Comparison of ENCODE assay signal across 8 mouse cellular contexts in genomic region chr7:100227896-100228525, GRCm38 (mm10). TPM values are rescaled to one million over a fixed set of nuclear protein-coding genes. Genes with fewer than 3 reads are reported as not detected.
DNase-seq lines count a peak whose midpoint lies in the region; ATAC-seq lines count a peak whose summit lies in the region.

No protein-coding gene starts in this region.

- under 1% methylated on average over 23 of the region's 23 CpGs for WGBS in embryonic facial prominence, embryonic 13.5 days

- peak overlapping the region; percentile 70 for H3K4me3 ChIP-seq in embryonic facial prominence, embryonic 13.5 days

- peak; percentile 52 for DNase-seq in cerebellum, adult 8-10 months
- no peak for DNase-seq in cerebellum, adult 9-10 months
- peak; percentile 17 for DNase-seq in right cerebral cortex, adult 18-20 months
- no peak for DNase-seq in right cerebral cortex, postnatal 36 days (ENCODE audit: low spot score in 2 of 2)
- peak; percentile 26 to 28 for DNase-seq in spleen, postnatal 14 days (ENCODE audit: low spot score in 2 of 2)

- H3K27ac ChIP-seq in embryonic facial prominence, embryonic 13.5 days = peak overlapping the region; percentile 90

- peak; percentile 33; the same call in 1 of the 2 replicates for ATAC-seq in embryonic facial prominence, embryonic 13.5 days (ENCODE audit: insufficient number of reproducible peaks, insufficient read depth, low FRiP score, low TSS enrichment, low read depth)
- ATAC-seq in inflammation-experienced regulatory T-cells, adult 6 months = peak; percentile 22
- ATAC-seq in megakaryocyte, adult 5-6 weeks (ENCODE audit: poor library complexity, severe bottlenecking) = peak; percentile 29

- peak overlapping the region; percentile 83 for H3K9ac ChIP-seq in embryonic facial prominence, embryonic 13.5 days

- H3K36me3 ChIP-seq in embryonic facial prominence, embryonic 13.5 days = no peaks in the 10 kb centered on the region

- peaks cover 12% of the 10 kb centered on the region; the same call in 1 of the 2 replicates for H3K4me1 ChIP-seq in embryonic facial prominence, embryonic 13.5 days

- no peaks in the 10 kb centered on the region for H3K9me3 ChIP-seq in embryonic facial prominence, embryonic 13.5 days

- no peaks in the 10 kb centered on the region for H3K27me3 ChIP-seq in embryonic facial prominence, embryonic 13.5 days

- H3K4me2 ChIP-seq in embryonic facial prominence, embryonic 13.5 days = peak overlapping the region; percentile 98

RNA-seq across cellular contexts. Expression of gene Pgm2l1, which starts 0.8 kb away (rescaled TPM):
- polyA plus RNA-seq in embryonic facial prominence, embryonic 13.5 days (2015; fragmentation: Nextera tagmentation; extraction: Ambion mirVana) = 6.8 and 8.2 TPM in 2 replicates
- 1 to 10 TPM; 4.4 to 5.8 (median 4.8) TPM for polyA plus RNA-seq in inflammation-experienced regulatory T-cells, adult 6 months (2017; shearing (Covaris generic))
- 9.8 and 11.9 TPM in 2 replicates for total RNA-seq in megakaryocyte, adult 5-6 weeks (2015)
- 7.7 and 9.6 TPM in 2 replicates for total RNA-seq in megakaryocyte, adult 5-6 weeks (2017)

RNA-seq across cellular contexts. Expression of gene Kcne3, which starts 51.7 kb away (rescaled TPM):
- polyA plus RNA-seq in embryonic facial prominence, embryonic 13.5 days (2015; fragmentation: Nextera tagmentation; extraction: Ambion mirVana) = 16.2 and 19.7 TPM in 2 replicates
- not detected for polyA plus RNA-seq in inflammation-experienced regulatory T-cells, adult 6 months (2017; shearing (Covaris generic))
- 18.0 and 21.1 TPM in 2 replicates for total RNA-seq in megakaryocyte, adult 5-6 weeks (2015)
- 12.0 and 19.5 TPM in 2 replicates for total RNA-seq in megakaryocyte, adult 5-6 weeks (2017)

RNA-seq across cellular contexts. Expression of gene P4ha3, which starts 57.3 kb away (rescaled TPM):
- 23.6 and 32.6 TPM in 2 replicates for polyA plus RNA-seq in embryonic facial prominence, embryonic 13.5 days (2015; fragmentation: Nextera tagmentation; extraction: Ambion mirVana)
- under 1 TPM in 1 of 3 experiments, not detected in 2; 0.26 TPM for polyA plus RNA-seq in inflammation-experienced regulatory T-cells, adult 6 months (2017; shearing (Covaris generic))
- total RNA-seq in megakaryocyte, adult 5-6 weeks (2015) = not detected in 2 replicates
- not detected in 2 replicates for total RNA-seq in megakaryocyte, adult 5-6 weeks (2017)

Comparison
In these comparisons a context has a peak if more than half of its experiments do, and no peak if none do; other contexts are left out.
1. DNase-seq: peak in cerebellum, adult 8-10 months (single experiment), right cerebral cortex, adult 18-20 months (single experiment) and spleen, postnatal 14 days (2 of 2); none in cerebellum, adult 9-10 months (single experiment) and right cerebral cortex, postnatal 36 days (0 of 2).
2. RNA of gene Kcne3, which starts 51.7 kb away (polyA plus RNA-seq): 16.2 to 19.7 TPM in embryonic facial prominence, embryonic 13.5 days; not detected in inflammation-experienced regulatory T-cells, adult 6 months; every median in the first group is over 10 times any median in the second.
3. RNA of gene P4ha3, which starts 57.3 kb away (polyA plus RNA-seq): 23.6 to 32.6 TPM in embryonic facial prominence, embryonic 13.5 days; 0.26 TPM in inflammation-experienced regulatory T-cells, adult 6 months; every median in the first group is over 10 times any median in the second.
4. Peak in every context shown above with its lines, with median percentiles within 50 percentile points of each other: ATAC-seq.